Mouse (Mus musculus) right cerebral cortex, postnatal 36 days (tissue): Measurements from ENCODE around the gene Cdcp2.
A peak's percentile ranks its signal among the peaks of the same experiment; 100 is the strongest.

Source experiments
- DNase-seq, 2 experiments: peaks; one replicate each; pipeline ENCODE4 v3.0.0; 2022; ENCODE audit warnings: low spot score in 2 of 2, mixed read lengths in 1 of 2

Gene Cdcp2

DNA sequence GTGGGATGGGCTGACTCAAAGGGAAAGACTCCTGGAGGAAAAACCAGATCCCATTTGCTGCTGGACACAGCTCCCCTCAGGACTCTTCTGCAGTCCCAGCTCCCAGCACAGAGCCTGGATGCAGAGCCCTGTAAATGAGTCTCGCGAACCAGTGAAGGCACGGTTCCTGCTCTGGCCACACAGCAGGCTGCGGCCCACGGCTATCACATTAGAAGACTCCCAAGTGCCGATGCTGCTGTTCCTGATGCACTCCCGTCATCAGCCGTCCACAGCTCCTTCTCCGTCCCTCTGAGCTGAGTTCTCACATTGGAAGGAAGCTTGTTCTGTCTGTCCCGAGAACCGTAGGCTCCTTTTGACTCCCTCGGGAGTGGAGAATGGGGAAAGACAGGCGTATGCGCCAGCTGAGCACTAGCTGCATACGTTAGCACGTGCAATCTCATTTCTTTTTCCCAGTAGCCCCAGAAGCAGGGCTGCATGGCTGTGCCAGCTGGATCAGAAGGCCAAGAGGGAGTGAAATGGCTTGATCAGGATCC is at the start of gene Cdcp2:
Cdcp2 (plus strand) TSS at position 51 of the 533 bp plus-strand sequence.
- DNase-seq: no peak

DNA sequence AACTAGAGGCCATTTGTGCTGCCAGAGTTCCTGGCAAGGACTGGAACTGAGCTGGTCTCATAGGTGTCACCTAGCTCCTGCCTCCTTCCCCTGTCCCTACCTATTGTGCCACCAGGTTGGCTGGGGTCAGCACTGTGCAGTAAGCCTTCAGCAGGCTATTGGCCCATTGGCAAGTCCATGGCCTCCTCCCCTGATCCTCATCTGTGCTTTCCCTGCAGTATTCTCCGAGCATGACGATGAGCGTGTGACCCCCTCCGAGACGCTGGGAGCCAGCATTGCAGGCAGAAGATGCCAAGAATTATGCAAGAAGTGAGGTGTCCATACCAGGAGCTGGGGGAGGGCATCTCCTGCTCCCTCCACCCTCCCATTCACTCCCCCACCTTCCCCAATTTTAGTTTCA is 48.9 kb upstream of the Cdcp2 start:
- DNase-seq: peak in 1 of 2 experiments; percentile 33

DNA sequence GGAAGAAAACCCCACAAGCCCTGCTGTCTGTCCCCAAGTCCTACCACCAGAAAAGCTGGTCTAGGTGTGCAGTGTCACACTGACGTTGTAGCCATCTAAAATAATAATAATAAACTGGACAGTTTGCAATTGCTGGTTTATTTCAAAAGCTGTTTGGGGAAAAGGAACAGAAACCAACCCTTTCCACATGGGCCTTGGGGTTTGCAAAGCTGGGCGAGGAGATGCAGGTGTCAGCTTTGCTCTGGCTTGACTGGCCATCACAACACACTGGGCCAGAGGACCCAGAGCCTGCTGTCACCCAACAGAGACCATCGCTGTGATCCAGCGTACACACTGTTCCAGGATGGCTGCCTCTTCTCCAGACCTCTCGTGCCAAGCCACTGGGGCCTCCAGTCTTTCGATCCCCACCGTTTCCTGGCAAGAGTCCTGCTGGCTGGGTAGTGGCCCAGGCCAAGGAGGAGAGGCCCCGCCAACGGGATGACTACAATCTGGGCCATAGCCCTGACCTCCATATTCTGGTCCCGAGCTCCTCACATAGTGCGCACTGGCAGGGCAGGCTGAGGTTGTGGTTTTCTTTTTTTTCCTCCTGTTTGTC is 48.0 kb upstream of the Cdcp2 start:
- no peak for DNase-seq

DNA sequence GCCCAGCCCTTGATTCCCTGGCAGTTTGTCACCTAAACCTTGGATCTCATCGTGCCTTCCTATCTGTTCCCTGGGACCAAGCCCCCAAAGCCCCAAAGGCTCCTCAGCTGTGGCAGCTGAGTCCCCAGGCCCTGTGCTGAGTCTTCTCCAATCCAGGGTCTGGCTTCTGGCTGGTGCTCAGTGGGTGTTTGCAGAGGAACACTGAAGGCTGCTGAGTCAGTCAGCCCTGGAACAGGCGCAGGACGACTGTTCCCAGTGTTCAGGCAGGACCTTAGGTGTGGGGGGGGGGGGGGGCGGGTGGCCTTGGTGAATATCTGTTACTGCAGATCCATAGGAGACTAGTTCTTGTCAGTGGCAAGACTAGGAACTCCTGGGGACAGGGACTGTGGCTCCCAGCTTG is 44.8 kb upstream of the Cdcp2 start:
- no peak for DNase-seq

DNA sequence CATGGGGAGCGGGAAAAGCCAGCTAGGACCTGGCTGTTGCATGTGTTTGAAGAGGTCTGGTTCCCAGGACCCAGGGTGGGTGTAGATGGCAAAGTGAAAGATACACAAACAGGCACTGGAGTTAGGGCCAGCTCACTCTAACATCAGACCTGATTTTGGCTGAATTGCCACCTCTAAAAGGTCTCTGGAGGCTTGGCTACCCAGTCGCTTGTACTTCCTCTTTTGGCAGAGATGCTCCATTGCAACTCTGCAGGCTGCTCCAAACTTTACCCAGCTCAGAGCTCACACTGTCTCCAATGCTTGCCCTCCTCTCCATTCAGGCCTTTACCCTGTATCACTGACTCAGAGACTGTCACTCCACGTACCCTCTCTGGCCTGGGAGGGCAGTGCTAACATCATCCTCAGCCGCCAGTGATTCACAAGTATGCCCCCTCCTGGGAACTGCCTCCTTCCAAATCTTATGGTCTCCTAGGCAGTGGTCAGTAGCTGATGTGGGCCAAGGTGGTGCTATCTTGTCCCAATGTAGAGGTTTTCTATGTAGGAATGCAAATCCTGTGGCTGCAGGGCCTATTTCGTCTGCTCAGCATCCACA is 43.6 kb upstream of the Cdcp2 start:
- no peak for DNase-seq

DNA sequence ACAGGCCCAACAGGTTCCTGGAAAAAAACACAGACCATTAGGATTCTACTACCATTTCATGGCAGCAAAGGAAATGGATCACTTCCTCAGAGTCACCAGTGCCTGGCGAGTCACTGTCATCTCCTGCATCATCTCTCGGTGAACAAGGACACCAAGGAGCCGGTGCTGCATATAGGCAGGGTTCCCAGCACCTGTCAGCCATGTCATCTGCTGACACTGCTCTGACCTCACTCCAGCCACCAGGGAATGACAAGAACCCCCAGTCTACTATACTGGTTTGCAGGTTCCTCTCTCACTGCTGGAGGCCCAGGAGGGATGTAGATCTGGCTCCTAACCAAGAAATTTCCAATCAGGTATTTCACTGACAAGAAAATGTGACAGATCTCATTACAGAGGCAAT is 40.6 kb upstream of the Cdcp2 start:
- DNase-seq: no peak

DNA sequence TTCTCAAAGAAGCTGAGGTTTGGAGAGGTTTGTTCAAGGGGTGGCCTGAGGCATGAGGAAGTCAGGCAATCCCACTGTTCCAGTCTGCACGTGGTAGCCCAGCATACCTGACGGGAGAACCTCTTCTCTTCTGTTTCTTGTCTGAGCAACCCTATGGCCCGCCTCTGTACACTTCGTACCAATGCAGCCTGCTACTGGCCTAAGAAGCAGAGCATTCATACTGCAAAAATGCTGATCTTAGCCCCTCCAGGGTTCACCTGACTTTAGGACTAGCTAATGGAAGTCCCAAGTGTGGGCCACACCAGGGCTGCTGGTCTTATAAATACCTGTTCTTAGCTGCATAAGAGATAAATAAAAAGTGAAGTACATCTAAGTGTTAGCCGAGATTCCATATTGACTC is 38.3 kb upstream of the Cdcp2 start:
- no peak for DNase-seq

DNA sequence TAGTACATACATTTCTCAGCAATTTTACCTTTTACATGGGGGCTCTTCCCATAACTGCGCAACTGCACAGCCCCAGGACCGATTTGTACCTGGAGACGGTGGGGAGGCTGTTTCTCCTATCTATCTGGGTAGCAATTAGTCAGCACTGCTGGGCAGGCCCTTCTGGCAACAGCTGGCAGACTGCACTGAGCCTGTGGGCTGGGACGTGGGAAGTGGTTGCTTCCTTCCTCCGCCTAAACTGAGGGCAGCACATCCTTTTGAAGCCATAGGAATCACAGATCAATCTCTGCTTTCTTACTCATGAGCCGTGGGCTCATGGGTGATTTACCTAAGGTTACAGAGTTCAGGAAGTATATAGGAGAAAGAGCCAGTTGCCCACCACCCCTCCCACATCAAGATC is 37.9 kb upstream of the Cdcp2 start:
- no peak for DNase-seq

DNA sequence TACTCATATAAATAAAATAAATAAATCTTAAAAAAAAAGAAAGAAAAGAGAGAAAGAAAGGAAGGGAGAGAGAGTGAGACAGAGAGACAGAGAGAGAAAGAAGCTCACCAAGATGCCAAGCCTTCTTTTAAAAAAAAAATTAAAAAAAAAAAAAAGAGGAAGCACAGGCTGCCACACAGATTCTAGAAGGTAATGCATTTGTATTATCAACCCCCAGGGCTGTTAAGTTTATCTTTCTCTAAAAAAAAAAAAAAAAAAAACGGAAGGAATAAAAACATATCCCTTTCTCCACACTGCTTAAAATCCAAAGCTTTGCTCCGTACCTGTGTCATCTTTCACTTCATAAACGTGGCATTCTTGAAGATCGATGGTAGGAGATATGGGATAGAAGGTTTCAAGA is 35.1 kb upstream of the Cdcp2 start:
- DNase-seq: no peak

DNA sequence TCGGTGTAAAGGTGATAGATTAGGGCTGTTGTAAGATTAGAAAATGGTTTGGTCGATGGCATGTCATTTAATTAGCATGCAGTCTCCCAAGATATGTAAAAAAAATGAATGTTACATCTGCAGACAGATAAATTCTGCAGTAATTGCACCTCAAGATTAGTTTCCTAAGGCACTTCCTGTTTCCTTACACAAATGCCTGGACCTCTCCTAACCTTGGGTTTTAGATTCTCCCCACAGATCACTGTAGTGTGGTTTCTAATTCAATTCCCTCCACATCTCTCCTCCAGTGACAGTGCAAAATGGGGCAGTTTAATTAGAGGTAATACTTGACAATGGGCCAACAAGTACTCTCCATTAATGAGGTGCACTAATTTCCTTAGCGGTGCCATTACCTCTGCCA is 33.5 kb upstream of the Cdcp2 start:
- DNase-seq: no peak

DNA sequence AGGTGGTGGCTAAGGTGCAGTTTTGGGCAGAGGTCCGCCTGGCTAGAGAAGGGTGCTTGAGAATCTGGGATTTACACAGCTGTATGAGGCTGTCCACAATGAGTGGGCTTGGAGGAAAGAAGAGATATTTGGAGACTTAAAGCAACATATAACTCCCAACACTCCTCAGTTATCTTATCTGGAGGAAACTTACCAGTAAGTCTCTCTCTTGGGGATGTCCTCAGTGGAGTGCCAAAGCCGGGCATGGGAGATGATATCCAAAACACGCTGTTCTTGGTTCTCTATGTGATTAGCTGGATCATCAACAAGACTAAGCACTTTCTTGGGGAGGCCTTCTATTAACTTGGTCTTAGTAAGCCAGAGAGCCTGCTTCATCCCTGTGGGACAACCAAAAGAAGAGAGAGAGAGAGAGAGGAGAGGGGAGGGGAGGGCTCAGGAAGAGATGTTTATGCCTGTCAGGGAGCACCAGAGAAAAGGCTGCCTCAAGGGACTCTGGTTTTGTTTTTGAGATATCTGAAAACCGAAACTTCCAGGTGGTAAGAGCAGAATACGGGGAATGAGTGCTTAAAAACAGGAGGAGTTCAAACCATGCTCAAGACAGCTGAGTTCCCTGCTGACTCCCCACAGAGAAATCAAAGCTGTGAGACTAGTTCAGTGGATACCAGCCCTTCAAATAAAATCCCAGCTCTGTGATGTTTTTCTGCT is 32.1 kb upstream of the Cdcp2 start:
- no peak for DNase-seq

DNA sequence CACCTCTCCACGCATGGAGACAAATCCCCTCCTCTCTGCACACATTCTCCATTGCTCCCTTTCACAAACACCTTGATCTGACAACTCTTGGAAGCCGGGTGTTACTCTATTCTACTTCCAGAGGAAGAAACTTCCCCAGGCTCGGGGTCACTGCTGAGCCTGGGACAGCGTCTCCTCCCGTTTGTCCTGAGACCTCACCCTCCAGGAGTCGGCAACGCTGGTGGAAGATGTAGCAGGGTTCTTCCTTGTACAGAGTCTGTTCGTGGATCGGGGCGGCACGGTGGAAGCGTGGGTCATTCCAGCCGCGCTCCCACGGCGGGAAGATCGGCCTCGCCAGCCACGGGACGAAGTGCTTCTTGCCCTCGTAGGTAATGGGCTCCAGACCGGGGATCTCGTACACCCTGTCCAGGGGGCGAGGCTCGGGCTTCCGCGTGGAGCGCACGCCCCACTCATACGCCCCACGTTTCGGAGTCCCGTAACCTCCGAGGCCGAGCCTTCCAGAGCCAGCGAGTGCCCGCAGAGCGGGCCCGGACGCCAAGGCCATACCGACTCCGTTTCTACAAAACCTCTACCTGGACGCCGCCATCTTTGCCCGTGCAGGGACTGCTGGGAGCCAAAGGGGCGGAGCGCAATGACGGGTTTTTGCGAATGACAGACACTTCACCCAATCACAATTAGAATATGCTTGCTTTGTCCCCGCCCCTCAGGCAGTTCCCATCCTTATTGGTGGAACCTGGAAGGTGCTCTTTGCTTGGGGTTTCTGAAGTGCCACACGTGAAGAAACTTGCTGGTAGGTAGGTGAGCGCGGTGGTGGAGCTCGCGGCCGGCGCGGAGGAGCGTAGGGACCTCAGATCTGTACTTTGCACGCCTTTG is 30.2 kb upstream of the Cdcp2 start, which contains the start of the genes Mrpl37 and Cyb5rl:
Mrpl37 (minus strand) TSS at position 617 of the 873 bp plus-strand sequence.
Cyb5rl (plus strand) TSS at position 737 of the 873 bp plus-strand sequence.
- peak; percentile 93 to 96 for DNase-seq

DNA sequence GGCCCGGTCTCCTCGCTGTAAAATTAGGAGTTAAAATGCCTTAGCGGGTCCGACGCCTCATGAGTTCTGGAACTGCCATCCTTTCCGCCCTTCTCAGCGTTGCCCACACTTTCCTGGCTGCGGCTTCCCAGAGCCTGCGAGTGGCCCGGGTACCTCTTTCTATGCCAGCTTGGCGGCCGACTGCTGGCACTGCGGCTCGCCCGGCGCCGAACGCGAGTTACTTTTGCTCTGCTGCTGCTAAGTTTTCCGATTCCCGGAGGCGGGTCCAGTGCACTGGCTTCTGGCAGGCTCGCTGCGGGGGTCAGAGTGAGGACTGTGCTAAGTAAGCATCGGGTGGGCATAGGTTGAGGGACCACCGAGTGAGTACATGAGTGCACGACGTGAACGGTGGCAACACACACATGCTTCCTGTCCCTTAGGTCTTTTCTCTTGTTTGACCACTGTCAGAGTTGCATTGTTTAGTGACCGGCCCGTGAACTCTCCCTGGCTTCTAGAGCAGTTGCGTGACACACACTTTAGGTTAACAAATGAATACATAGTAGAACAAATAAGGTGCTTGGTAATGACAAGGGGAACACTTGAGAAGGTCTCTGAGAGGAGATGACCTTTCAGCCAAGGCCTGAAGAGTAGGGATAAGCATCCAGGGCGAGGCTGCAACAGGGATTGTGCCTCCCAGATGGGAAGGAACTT is 29.4 kb upstream of the Cdcp2 start:
- DNase-seq: no peak

DNA sequence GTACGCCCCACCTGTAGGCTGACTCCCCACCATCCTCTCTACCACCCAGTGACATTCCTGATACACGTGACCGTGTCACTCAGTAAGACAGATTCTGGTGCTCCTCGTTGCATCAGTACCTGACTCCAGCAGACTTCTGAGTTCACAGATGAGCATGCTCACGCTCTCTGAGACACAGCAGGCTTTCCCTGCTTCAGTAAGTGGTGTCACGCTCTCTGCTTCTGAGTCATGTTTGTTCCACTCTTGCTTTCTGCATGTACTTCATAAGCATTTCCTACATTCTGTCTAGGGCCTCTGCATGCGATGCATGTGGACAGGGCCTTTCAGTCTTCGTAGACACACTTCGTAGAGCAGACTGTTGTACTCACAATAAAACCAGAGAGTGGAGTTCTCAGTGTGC is 24.3 kb upstream of the Cdcp2 start:
- no peak for DNase-seq

DNA sequence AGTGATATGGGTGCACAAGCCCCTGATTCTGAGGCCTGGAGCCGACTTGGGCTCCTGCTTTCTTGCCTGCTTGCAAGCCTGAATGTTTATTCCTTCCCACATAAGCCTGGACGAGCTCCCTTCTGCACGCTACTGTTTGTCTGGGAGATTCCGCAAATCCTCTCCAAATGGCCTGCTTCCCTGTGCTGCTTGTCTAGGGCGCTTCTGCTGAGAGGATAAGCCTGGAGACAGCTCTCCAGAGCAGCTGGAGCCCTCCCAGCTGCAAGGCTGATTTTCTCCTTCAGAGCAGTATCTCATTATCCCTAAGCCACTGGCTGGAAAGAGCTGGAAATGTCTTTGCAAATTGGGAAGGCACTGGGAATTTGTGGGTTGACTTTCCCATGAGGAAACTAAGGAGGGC is 21.2 kb upstream of the Cdcp2 start:
- no peak for DNase-seq

DNA sequence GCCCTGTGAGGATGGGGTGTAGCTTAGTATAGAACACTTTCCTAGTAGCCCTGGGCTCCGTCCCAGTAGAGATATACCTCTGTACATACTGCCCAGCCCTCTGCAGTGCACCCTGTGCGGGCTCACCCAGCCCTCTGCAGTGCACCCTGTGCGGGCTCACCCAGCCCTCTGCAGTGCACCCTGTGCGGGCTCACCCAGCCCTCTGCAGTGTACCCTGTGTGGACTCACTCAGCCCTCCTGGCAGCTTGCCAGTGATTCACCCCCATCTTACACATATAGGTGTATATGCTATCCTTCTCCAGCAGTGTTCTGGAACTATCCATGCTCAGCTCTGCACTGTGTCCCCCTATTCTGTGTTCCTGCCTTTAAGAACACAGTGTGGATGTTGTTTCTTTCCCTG is 17.8 kb upstream of the Cdcp2 start:
- DNase-seq: no peak

DNA sequence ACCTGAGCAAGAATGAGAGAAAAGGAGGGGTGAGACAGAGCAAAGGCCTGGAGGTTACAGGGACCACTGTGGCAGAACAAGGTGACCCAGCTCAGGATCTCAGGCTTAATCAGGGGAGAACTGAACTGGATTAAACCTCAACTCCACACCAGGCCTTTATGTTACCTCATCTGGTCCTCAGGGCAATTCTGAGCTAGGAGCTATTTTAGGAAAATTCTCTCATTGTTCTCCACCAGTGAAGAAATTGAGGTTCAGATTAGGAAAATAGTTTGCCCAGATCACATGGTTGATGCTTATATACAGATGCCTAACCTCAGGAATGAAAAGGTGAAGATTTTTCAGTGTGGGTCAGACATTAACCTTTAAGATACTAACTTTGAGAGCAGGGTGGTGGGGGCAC is 17.0 kb upstream of the Cdcp2 start:
- no peak for DNase-seq

DNA sequence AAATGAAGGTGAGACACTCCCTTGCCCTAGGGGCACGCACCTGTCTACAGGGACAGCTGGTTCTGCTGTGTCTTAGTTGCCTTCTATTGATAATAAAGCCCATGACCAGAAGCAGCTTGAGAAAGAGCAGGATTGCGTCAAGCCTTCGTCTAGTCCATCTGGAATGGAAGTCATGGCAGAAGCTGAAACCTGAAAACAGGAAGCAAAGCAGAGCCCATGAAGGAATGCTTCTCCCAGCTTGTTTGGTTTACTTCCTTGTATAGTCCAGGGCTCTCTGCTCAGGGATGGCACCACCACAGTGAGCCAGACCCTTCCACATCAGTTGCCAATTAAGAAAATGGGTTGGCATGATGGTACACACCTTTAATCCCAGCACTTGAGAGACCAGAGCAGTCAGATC is 14.5 kb upstream of the Cdcp2 start:
- no peak for DNase-seq

DNA sequence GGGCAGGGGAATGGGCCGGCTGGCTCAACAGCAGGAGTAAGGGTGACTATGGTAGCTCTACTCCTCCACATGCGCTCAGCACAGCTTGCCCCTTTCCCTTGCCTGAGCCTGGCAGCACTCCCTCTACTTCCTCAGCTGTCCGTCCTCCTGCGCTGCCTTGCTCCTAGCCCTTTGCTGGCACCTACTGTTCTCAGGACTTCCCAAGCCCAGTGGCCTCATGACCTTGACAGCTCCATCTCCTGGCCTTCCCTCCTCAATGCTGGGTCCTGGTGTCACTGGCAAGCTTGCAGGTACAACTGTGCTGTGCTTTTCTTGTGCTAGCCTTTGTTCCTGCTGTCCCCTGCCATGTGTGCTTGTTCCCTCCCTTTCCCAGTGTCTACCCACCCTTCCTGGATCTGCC is 13.6 kb upstream of the Cdcp2 start:
- no peak for DNase-seq

DNA sequence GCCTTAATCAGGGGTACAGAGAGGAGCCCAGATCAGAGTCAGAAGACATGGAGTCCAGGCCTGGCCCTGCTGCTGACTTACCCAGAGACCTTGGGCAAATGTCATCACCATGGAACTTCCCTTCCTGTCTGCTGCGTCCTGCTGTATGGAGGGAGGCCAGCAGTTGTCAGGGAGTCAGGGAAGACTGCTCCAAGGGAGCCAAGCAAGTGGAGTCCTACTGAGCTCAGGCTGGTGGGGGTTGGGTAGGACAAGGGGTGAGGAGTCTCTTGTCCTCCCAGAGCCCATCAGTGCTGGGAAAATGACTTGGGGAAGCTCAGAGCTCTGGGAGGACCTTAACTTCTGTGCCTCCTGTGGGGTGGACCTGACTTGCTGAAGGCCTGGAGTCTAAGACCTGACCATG is 12.3 kb upstream of the Cdcp2 start:
- no peak for DNase-seq

DNA sequence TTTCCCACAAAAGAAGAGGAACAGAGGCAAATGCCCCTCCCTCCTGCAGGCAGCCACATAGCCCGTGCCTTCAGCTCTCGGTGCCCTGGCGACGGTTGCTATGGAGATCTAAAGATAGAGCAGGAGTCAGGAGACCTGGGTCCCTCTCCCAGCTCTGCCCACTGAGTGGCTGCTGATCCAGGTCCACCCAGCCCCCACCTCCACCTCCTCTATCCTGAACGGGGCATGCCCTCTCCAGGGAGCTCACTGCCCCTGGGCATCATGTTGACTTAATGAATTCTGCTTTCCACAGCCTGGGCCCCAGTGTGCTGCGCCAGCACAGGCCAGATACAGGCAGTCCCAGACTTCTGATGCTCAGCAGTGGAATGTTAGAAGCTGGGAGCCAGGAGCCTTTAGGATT is 11.8 kb upstream of the Cdcp2 start:
- DNase-seq: peak; percentile 74 to 84
